Mouse (Mus musculus) heart, adult 2 months (tissue): ENCODE data around the gene Ghr. TPM values are rescaled to one million over a fixed set of nuclear protein-coding genes. Genes with fewer than 3 reads are reported as not detected.

Experiments used
- DNase-seq, 2 experiments: peaks; one replicate each; pipeline ENCODE4 v3.0.0; 2021
- H3K27ac ChIP-seq: fragments of 200-600 bp; 2 replicates; pipeline ENCODE4 v1.8.1; 2022
- H3K27me3 ChIP-seq: fragments of 200-500 bp; 2 replicates; pipeline ENCODE4 v1.6.1; 2012; ENCODE audit warnings: mild to moderate bottlenecking, low read length, inconsistent platforms, mixed read lengths; ENCODE audit not compliant: control insufficient read depth, insufficient read depth
- H3K36me3 ChIP-seq: fragments of 200-500 bp; 2 replicates; pipeline ENCODE4 v1.6.1; 2012; ENCODE audit warnings: low read length, inconsistent platforms; ENCODE audit not compliant: control insufficient read depth, insufficient read depth
- H3K4me1 ChIP-seq: fragments of 200-500 bp; 2 replicates; pipeline ENCODE4 v1.6.1; 2011; ENCODE audit warnings: low read length; ENCODE audit not compliant: control insufficient read depth, insufficient read depth
- H3K4me3 ChIP-seq: fragments of 200-600 bp; 2 replicates; pipeline ENCODE4 v1.8.1; 2022
- H3K79me2 ChIP-seq: fragments of 200-500 bp; replicated peaks from 2 replicates; pipeline ENCODE4 v1.6.1; 2012; ENCODE audit warnings: mild to moderate bottlenecking, inconsistent platforms, low read length, moderate library complexity, mixed read lengths; ENCODE audit not compliant: control insufficient read depth, insufficient read depth
- H3K9ac ChIP-seq: fragments of 200-500 bp; 2 replicates; pipeline ENCODE4 v1.6.1; 2012; ENCODE audit warnings: low read depth, mild to moderate bottlenecking, control low read depth, inconsistent platforms, low read length, mixed read lengths
- CTCF ChIP-seq: fragments of 200-600 bp; IDR thresholded peaks from 2 replicates; pipeline ENCODE4 v1.8.1; 2022; ENCODE audit warnings: antibody characterized with exemption, mild to moderate bottlenecking, moderate library complexity
- EP300 ChIP-seq: fragments of 200-500 bp; IDR thresholded peaks from 2 replicates; pipeline ENCODE4 v1.6.1; 2011; ENCODE audit warnings: low read depth, low read length, control low read depth; ENCODE audit not compliant: insufficient read depth
- POLR2A ChIP-seq: fragments of 200-500 bp; IDR thresholded peaks from 2 replicates; pipeline ENCODE4 v1.6.1; 2011; ENCODE audit warnings: mild to moderate bottlenecking, low read depth, low read length, control low read depth; ENCODE audit not compliant: insufficient read depth
- WGBS: fragments of 180-500 bp; shearing (Covaris S2); methylation state at CpG from one replicate; pipeline ENCODE4 v1.1.7; 2018; 5-methylcytosine and 5-hydroxymethylcytosine counted together
- intact Hi-C: fragments of 180-260 bp; cut with DNase I; formaldehyde crosslinking; loops from one replicate; pipeline ENCODE4 v1.15.1; 2025
- polyA plus RNA-seq: library from polyadenylated mRNA; depleted of rRNA; stranded (reverse); fragments of >200 nt; gene quantifications from 2 replicates; pipeline ENCODE4 v1.2.3, GENCODE M21; 2012
- total RNA-seq, 2 experiments: library from RNA; stranded (reverse); gene quantifications; 2 replicates each; pipeline ENCODE4 v1.2.3; 2021

Gene Ghr
- total and polyA plus RNA-seq, 3 experiments = 46.1 to 161 (median 160) TPM

- TF ChIP-seq POLR2A (no peak), CTCF (no peak), EP300 (no peak)
- Histone ChIP-seq H3K27me3 (no peaks in the 10 kb centered on the region), H3K4me1 (peaks cover 26% of the 10 kb centered on the region), H3K79me2 (peaks cover 2% of the 10 kb centered on the region; the same call in 1 of the 2 replicates), H3K27ac (peak overlapping the region; percentile 82), H3K9ac (no peak overlapping the region), H3K36me3 (peaks cover 57% of the 10 kb centered on the region), H3K4me3 (no peak overlapping the region)
- intact Hi-C loops = loop anchor here (5.0 to 10.0 kb wide), 2 partner anchors 56 to 208 kb away; no protein-coding TSS in a partner anchor
- 11% methylated on average over 1 of the region's 1 CpGs for WGBS
- DNase-seq = no peak
These were observed 150.5 kb downstream of the Ghr start for GRCm38 (mm10) chr15:3432823-3433222.

- intact Hi-C loops = no loop called here
- Histone ChIP-seq H3K9ac (no peak overlapping the region), H3K27me3 (no peaks in the 10 kb centered on the region), H3K27ac (no peak overlapping the region), H3K4me1 (peaks cover 19% of the 10 kb centered on the region), H3K36me3 (peaks cover 43% of the 10 kb centered on the region), H3K79me2 (peaks cover 2% of the 10 kb centered on the region; the same call in 1 of the 2 replicates), H3K4me3 (no peak overlapping the region)
- no peak for TF ChIP-seq POLR2A
- no peak for DNase-seq
These were observed 153.9 kb downstream of the Ghr start for GRCm38 (mm10) chr15:3429417-3429816.

GRCm38 (mm10) chr15:3429001-3429400 is 154.3 kb downstream of the Ghr start:
- intact Hi-C loops = no loop called here
- Histone ChIP-seq H3K4me1 (peaks cover 16% of the 10 kb centered on the region), H3K27me3 (no peaks in the 10 kb centered on the region), H3K79me2 (peaks cover 2% of the 10 kb centered on the region; the same call in 1 of the 2 replicates), H3K9ac (no peak overlapping the region), H3K36me3 (peaks cover 39% of the 10 kb centered on the region), H3K27ac (no peak overlapping the region), H3K4me3 (no peak overlapping the region)
- no peak for DNase-seq
- TF ChIP-seq CTCF (no peak), EP300 (no peak), POLR2A (no peak)
- 67% methylated on average over 5 of the region's 5 CpGs for WGBS

- no peak for DNase-seq
- H3K9ac ChIP-seq = no peak overlapping the region
- H3K27ac ChIP-seq = no peak overlapping the region
- H3K36me3 ChIP-seq = peaks cover 31% of the 10 kb centered on the region
- no peak for TF ChIP-seq POLR2A
- no peak for TF ChIP-seq EP300
- no peak for TF ChIP-seq CTCF
- H3K79me2 ChIP-seq = no peaks in the 10 kb centered on the region
- intact Hi-C loops = no loop called here
- 49% methylated on average over 4 of the region's 4 CpGs for WGBS
- no peak overlapping the region for H3K4me3 ChIP-seq
- H3K4me1 ChIP-seq = peaks cover 9% of the 10 kb centered on the region
- H3K27me3 ChIP-seq = no peaks in the 10 kb centered on the region
These were observed 156.9 kb downstream of the Ghr start for GRCm38 (mm10) chr15:3426401-3426800.

- no peak overlapping the region for H3K9ac ChIP-seq
- no peaks in the 10 kb centered on the region for H3K27me3 ChIP-seq
- intact Hi-C loops = no loop called here
- no peak overlapping the region for H3K27ac ChIP-seq
- DNase-seq = peak; percentile 58 to 64
- H3K79me2 ChIP-seq = no peaks in the 10 kb centered on the region; the same call in 1 of the 2 replicates
- peaks cover 22% of the 10 kb centered on the region for H3K36me3 ChIP-seq
- H3K4me1 ChIP-seq = peaks cover 5% of the 10 kb centered on the region
- H3K4me3 ChIP-seq = no peak overlapping the region
- TF ChIP-seq POLR2A = no peak
- no peak for TF ChIP-seq EP300
- no peak for TF ChIP-seq CTCF
- 28% methylated on average over 4 of the region's 4 CpGs for WGBS
These were observed 160.1 kb downstream of the Ghr start for GRCm38 (mm10) chr15:3423177-3423576.

- WGBS = 76% methylated on average over 3 of the region's 3 CpGs
These were observed 165.6 kb downstream of the Ghr start for GRCm38 (mm10) chr15:3417699-3418098.

More at GRCm38 (mm10) chr15:3417699-3418098, 165.6 kb downstream of the Ghr start:
- Histone ChIP-seq H3K27me3 (no peaks in the 10 kb centered on the region), H3K4me1 (peaks cover 1% of the 10 kb centered on the region; the same call in 1 of the 2 replicates), H3K79me2 (no peaks in the 10 kb centered on the region; the same call in 1 of the 2 replicates), H3K27ac (no peak overlapping the region), H3K36me3 (no peaks in the 10 kb centered on the region), H3K4me3 (no peak overlapping the region), H3K9ac (no peak overlapping the region)
- no peak for TF ChIP-seq POLR2A
- TF ChIP-seq CTCF = no peak
- TF ChIP-seq EP300 = no peak
- no peak for DNase-seq
- intact Hi-C loops = no loop called here
